Mouse (Mus musculus) erythroblast, embryonic 14.5 days (primary cell): ENCODE measurements around the gene Cycs. TPM values are rescaled to one million over a fixed set of nuclear protein-coding genes. Genes with fewer than 3 reads are reported as not detected.

ENCODE experiments used
- H3K27me3 ChIP-seq: 2 replicates; pipeline ENCODE4 v1.6.1; 2012; ENCODE audit warnings: inconsistent platforms; ENCODE audit not compliant: control insufficient read depth
- H3K36me3 ChIP-seq: 2 replicates; pipeline ENCODE4 v1.6.1; 2012; ENCODE audit warnings: mild to moderate bottlenecking, inconsistent platforms; ENCODE audit not compliant: control insufficient read depth
- H3K4me1 ChIP-seq: 2 replicates; pipeline ENCODE4 v1.6.1; 2012; ENCODE audit warnings: inconsistent platforms; ENCODE audit not compliant: control insufficient read depth
- H3K4me3 ChIP-seq: replicated peaks from 2 replicates; pipeline ENCODE3; 2012; ENCODE audit warnings: moderate library complexity, mild to moderate bottlenecking, inconsistent platforms
- H3K9me3 ChIP-seq: 2 replicates; pipeline ENCODE4 v1.6.1; 2012; ENCODE audit warnings: low read length, inconsistent platforms, mixed read lengths; ENCODE audit not compliant: control insufficient read depth
- GATA1 ChIP-seq: IDR thresholded peaks from 2 replicates; pipeline ENCODE4 v1.6.1; 2012; ENCODE audit warnings: low read length, inconsistent platforms, mixed read lengths
- TAL1 ChIP-seq: IDR thresholded peaks from 3 replicates; pipeline ENCODE4 v1.6.1; 2012; ENCODE audit warnings: low read length, inconsistent platforms, mixed read lengths
- polyA plus RNA-seq: library from polyadenylated mRNA; stranded (reverse); fragments of >175 nt; gene quantifications from 2 replicates; pipeline ENCODE4 v1.2.3, GENCODE M21; 2012

Gene Cycs
- polyA plus RNA-seq, 1 experiment, result 0.88 TPM

DNA sequence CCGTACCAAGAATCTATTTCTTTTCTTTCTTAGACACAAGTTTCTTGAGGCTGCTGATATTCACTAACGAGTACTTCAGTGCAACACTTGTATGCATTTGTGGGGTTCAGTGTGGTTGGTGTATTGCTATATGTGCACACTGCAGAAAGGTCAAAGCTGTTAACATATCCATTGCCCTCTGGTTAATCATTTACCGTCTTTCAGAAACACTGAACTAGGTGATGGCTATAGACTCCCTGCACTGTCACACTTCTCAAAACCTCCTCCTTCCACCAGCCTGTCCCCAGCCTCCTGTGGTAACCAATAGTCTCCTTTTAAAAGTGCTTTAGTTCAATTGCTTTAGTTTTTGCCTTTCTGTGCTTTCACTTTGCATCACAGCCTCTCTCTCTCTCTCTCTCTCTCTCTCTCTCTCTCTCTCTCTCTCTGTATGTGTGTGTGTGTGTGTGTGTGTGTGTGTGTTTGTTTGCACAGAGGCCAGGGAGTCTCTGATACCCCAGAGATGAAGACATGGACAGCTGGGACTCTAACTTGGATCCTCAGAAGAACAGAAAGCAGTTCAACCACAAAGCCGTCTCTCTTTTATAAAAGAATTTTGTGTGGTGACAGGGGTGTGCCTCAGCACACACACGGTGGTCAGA, 13.3 kb downstream of the Cycs start:
- Histone ChIP-seq H3K4me1 (no peaks in the 10 kb centered on the region; the same call in 1 of the 2 replicates), H3K27me3 (no peaks in the 10 kb centered on the region), H3K36me3 (no peaks in the 10 kb centered on the region), H3K9me3 (no peaks in the 10 kb centered on the region), H3K4me3 (no peak overlapping the region)
- TF ChIP-seq GATA1 (no peak), TAL1 (no peak)

DNA sequence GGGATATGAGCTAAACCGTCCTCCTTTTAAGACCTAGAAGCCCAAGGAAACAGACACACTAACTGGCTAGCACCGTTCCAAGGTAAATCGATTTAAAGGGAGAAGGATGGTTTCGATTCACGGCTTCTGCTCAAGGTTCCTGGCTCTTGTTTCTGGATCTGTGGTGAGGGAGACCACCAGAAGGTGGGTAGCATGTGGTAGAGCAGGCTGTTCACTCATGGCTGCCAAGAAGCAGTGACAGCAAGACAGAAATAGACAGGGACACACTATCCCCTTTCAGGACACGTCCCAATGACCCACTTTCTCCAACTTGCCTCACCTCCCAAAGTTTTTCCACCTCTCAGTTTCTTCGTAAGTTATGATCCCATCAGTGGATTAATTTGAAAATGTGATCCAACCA, 16.5 kb downstream of the Cycs start:
- Histone ChIP-seq H3K27me3 (no peaks in the 10 kb centered on the region), H3K4me3 (no peak overlapping the region), H3K4me1 (no peaks in the 10 kb centered on the region; the same call in none of the 2 replicates), H3K9me3 (no peaks in the 10 kb centered on the region), H3K36me3 (no peaks in the 10 kb centered on the region)
- TF ChIP-seq TAL1 (no peak), GATA1 (no peak)

DNA sequence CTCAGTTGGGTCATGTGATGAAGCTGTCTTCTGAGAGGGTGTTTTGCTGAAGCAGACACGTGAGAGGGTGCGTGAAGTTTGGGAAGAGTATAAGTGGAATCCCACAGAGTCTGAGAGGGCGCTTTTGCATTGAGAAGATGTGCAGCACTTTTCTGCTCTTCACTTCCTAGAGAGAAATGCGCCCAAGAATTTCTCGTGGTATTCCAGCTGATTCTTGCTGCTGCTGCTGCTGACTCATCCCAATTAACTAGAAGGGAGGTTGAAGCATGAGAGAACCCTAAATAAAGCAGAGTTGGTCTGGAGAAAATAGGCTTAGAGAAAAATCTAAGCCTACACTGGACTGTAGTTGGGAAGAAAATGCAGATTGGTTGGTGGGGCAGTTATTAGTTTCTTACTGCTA, 17.3 kb downstream of the Cycs start:
- no peak overlapping the region for H3K4me3 ChIP-seq
- H3K4me1 ChIP-seq, result no peaks in the 10 kb centered on the region; the same call in 1 of the 2 replicates
- H3K36me3 ChIP-seq, result no peaks in the 10 kb centered on the region
- H3K27me3 ChIP-seq, result no peaks in the 10 kb centered on the region
- H3K9me3 ChIP-seq, result no peaks in the 10 kb centered on the region
- no peak for TF ChIP-seq TAL1
- no peak for TF ChIP-seq GATA1

DNA sequence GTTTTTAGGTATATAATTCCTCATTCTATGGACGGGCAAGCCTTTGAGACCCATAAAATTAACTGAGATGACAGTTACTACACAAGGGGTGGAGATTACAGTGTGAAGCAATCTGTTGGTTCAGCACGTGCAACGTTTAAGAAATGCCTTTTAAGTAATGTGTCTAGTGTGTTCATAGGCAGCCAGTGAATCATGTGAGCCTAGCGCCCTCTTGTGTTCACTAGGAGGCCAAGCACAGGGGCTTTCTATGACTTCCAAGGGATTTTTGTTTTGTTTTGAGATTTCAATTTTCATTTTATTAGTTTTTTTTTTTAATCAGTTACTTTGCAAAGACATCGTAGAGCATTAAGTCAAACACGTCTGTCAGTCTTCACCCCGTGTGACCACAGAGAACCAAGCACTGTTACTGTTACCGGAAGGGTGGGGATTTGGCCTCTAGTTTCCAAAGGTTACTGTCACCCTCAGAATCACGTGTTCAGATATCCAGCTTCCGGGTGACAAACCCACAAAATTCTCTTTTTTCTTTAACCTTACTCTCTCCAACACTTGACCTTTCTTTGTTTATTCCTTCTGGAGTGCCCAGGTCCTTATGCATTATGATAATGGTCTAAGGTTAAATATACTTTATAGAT, 20.8 kb downstream of the Cycs start:
- TF ChIP-seq TAL1 (no peak), GATA1 (no peak)
- H3K9me3 ChIP-seq, result no peaks in the 10 kb centered on the region
- H3K36me3 ChIP-seq, result no peaks in the 10 kb centered on the region
- H3K27me3 ChIP-seq, result no peaks in the 10 kb centered on the region
- H3K4me1 ChIP-seq, result no peaks in the 10 kb centered on the region; the same call in 1 of the 2 replicates
- no peak overlapping the region for H3K4me3 ChIP-seq

DNA sequence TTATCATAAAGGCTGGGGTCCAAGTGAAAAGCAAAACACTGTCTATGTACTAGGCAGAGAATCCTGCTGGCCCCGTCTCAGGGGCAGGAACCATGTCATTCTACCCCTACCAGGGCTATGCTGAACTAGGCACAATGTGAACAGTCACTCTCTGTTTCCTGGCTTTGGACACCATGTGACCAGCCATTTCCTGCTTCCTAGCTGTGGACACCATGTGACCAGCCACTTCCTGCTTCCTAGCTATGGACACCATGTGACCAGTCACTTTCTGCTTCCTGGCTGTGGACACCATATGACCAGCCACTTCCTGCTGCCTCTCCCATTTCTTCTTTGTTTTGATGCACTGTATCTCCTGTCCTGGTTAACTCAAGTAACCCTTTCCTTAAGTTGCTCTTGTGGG, 23.8 kb downstream of the Cycs start:
- Histone ChIP-seq H3K27me3 (no peaks in the 10 kb centered on the region), H3K4me3 (no peak overlapping the region), H3K4me1 (no peaks in the 10 kb centered on the region; the same call in 1 of the 2 replicates), H3K36me3 (no peaks in the 10 kb centered on the region), H3K9me3 (no peaks in the 10 kb centered on the region)
- TF ChIP-seq GATA1 (no peak), TAL1 (no peak)

DNA sequence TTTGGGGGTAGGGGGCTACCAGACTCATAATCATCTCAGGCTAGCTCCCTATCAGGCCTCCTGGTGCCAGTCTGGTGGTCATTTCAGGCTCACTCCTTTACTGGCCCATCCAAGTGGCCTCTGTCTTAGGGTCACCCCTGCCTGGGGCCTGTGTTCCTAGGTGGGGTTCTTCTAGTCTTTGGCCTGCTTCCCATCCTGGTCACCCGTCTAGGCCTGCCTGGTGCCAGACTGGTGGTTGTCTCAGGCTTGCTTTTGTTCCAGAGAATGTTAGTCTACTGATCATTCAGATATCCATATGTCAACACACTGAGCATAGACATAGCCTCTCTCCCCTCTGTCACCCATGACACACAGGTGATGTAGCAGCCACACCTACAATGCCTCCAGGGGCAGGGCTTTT, 26.7 kb downstream of the Cycs start:
- no peak for TF ChIP-seq GATA1
- TF ChIP-seq TAL1, result no peak
- Histone ChIP-seq H3K27me3 (no peaks in the 10 kb centered on the region), H3K4me1 (no peaks in the 10 kb centered on the region), H3K9me3 (no peaks in the 10 kb centered on the region), H3K4me3 (no peak overlapping the region), H3K36me3 (no peaks in the 10 kb centered on the region)

DNA sequence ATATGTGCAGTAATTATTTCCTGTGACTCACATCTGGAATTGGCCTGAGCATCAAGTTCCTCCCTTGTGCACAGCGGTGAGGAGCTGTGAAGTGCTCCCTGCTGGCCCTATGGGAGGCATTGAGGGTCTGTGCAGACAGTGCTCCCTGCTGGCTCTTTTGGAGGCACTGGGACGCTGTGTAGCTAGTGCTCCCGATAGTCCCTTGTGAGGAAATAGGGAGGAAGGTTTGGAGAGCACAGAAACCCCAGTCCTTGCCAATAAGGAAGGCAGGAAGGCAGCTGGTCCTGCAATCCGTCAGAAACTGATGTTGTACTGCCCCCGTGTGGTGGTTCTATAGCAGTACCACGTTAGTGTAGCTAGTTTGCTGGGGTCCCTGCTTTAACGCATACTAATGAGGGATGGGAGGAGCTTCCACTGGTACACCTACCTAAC, 29.9 kb downstream of the Cycs start:
- H3K4me3 ChIP-seq, result no peak overlapping the region
- no peaks in the 10 kb centered on the region for H3K27me3 ChIP-seq
- TF ChIP-seq GATA1 (no peak), TAL1 (no peak)
- no peaks in the 10 kb centered on the region for H3K9me3 ChIP-seq
- H3K36me3 ChIP-seq, result no peaks in the 10 kb centered on the region
- no peaks in the 10 kb centered on the region for H3K4me1 ChIP-seq

DNA sequence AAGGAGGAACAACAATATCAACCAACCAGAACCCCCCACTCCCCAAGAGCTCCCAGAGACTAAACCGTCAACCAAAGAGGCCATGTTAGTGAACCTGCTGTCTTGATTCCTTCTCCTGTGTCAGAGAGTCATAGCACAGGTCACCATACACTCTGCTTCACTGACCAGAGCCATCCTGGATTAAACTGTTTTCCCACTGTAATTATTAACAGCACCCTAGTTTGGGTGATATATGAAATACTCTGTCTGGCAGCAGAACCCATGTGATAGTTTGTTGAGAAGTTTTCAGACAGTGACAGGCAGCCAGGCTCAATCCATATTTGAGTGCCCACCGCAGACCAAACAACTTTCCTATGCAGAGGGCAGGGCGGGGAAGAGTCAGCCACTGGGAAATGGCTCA, 31.0 kb downstream of the Cycs start:
- H3K27me3 ChIP-seq, result no peaks in the 10 kb centered on the region
- H3K4me1 ChIP-seq, result no peaks in the 10 kb centered on the region
- no peaks in the 10 kb centered on the region for H3K9me3 ChIP-seq
- H3K36me3 ChIP-seq, result no peaks in the 10 kb centered on the region
- TF ChIP-seq GATA1, result no peak
- no peak for TF ChIP-seq TAL1
- no peak overlapping the region for H3K4me3 ChIP-seq

DNA sequence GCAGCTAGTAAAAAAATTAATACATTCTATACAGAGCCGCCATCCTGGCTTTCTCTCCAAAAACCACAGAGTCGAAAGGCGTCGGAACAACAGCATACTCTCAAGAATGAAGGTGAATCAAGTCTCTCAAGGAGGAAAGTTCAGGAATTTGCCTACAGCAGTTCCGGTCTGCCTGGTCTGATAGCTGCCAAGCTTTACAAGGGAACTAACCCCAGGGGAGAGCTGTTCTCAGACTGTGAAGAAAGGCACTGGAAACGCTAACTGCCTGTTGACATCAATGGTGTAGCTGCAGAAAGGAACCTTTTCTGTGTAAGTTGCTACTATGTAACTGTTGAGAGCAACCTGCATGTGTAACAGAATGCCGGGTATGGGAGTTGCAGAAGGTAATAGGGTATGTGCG, 34.4 kb downstream of the Cycs start:
- Histone ChIP-seq H3K27me3 (no peaks in the 10 kb centered on the region), H3K4me3 (no peak overlapping the region), H3K36me3 (no peaks in the 10 kb centered on the region), H3K9me3 (no peaks in the 10 kb centered on the region), H3K4me1 (no peaks in the 10 kb centered on the region)
- TF ChIP-seq TAL1, result no peak
- TF ChIP-seq GATA1, result no peak

DNA sequence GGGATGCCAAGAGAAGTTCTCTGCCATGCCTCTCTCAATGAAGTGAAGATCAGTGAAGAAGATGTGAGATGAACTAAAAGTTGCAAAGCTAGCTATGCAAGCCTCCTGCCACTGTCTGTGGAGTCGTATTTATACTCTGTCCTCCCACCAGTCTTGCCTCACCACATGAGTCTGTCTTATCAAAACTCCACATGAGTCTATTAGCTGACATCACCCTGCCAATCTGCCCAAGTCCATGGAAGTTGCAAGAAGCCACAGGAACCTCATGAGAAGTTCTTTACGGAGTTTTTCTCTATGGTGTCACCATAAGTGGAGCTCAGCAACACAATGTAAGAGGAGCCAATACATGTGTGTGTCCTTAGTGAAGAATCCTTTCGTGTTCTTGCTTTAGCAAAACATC, 35.3 kb downstream of the Cycs start:
- no peak for TF ChIP-seq TAL1
- TF ChIP-seq GATA1, result no peak
- Histone ChIP-seq H3K9me3 (no peaks in the 10 kb centered on the region), H3K27me3 (no peaks in the 10 kb centered on the region), H3K36me3 (no peaks in the 10 kb centered on the region), H3K4me1 (no peaks in the 10 kb centered on the region), H3K4me3 (no peak overlapping the region)
